Mouse (Mus musculus): ENCODE measurements around the gene Egfl6.

The Egfl6 gene

GRCm38 (mm10) chrX:166584947-166585824, at the start of gene Egfl6:
TSS of gene Egfl6 (minus strand) at chrX:166585720.
- DNase-seq (ENCODE audit: low read depth, low spot score): no peak

- DNase-seq (ENCODE audit: low read depth, low spot score): no peak
These were observed 41.5 kb upstream of the Egfl6 start for GRCm38 (mm10) chrX:166626866-166627570.

GRCm38 (mm10) chrX:166626174-166626573, 40.7 kb upstream of the Egfl6 start:
- no peak for DNase-seq (ENCODE audit: low read depth, low spot score)

- no peak for DNase-seq (ENCODE audit: low read depth, low spot score)
These were observed 37.7 kb upstream of the Egfl6 start for GRCm38 (mm10) chrX:166623176-166623575.

- no peak for DNase-seq (ENCODE audit: low read depth, low spot score)
These were observed 36.2 kb upstream of the Egfl6 start for GRCm38 (mm10) chrX:166621560-166622301.

- DNase-seq (ENCODE audit: low read depth, low spot score): no peak
These were observed 35.4 kb upstream of the Egfl6 start for GRCm38 (mm10) chrX:166620900-166621299.

GRCm38 (mm10) chrX:166619084-166619483, 33.6 kb upstream of the Egfl6 start:
- DNase-seq (ENCODE audit: low read depth, low spot score): no peak

GRCm38 (mm10) chrX:166615191-166615590, 29.7 kb upstream of the Egfl6 start:
- DNase-seq (ENCODE audit: low read depth, low spot score): no peak

GRCm38 (mm10) chrX:166576111-166576510, 9.4 kb downstream of the Egfl6 start:
- DNase-seq (ENCODE audit: low read depth, low spot score): no peak

GRCm38 (mm10) chrX:166565983-166566382, 19.5 kb downstream of the Egfl6 start:
- no peak for DNase-seq (ENCODE audit: low read depth, low spot score)

GRCm38 (mm10) chrX:166565401-166565800, 20.1 kb downstream of the Egfl6 start:
- no peak for DNase-seq (ENCODE audit: low read depth, low spot score)

GRCm38 (mm10) chrX:166564900-166565299, 20.6 kb downstream of the Egfl6 start:
- DNase-seq (ENCODE audit: low read depth, low spot score): no peak

GRCm38 (mm10) chrX:166559333-166559732, 26.2 kb downstream of the Egfl6 start:
- no peak for DNase-seq (ENCODE audit: low read depth, low spot score)

GRCm38 (mm10) chrX:166552355-166552754, 33.2 kb downstream of the Egfl6 start:
- DNase-seq (ENCODE audit: low read depth, low spot score): no peak

- DNase-seq (ENCODE audit: low read depth, low spot score): no peak
These were observed 39.0 kb downstream of the Egfl6 start for GRCm38 (mm10) chrX:166546495-166546894.

- DNase-seq (ENCODE audit: low read depth, low spot score): no peak
These were observed 50.4 kb downstream of the Egfl6 start for GRCm38 (mm10) chrX:166535138-166535537.

GRCm38 (mm10) chrX:166533432-166533831, 52.1 kb downstream of the Egfl6 start:
- DNase-seq (ENCODE audit: low read depth, low spot score): no peak

GRCm38 (mm10) chrX:166531671-166532070, 53.8 kb downstream of the Egfl6 start:
- no peak for DNase-seq (ENCODE audit: low read depth, low spot score)

- DNase-seq (ENCODE audit: low read depth, low spot score): no peak
These were observed 57.4 kb downstream of the Egfl6 start for GRCm38 (mm10) chrX:166528126-166528525.

- DNase-seq (ENCODE audit: low read depth, low spot score): no peak
These were observed 59.7 kb downstream of the Egfl6 start for GRCm38 (mm10) chrX:166525637-166526315.

GRCm38 (mm10) chrX:166520782-166521181, 64.7 kb downstream of the Egfl6 start:
- no peak for DNase-seq (ENCODE audit: low read depth, low spot score)
